Mouse (Mus musculus) bone marrow, adult 2 months (tissue): ENCODE results near the gene Pdzd7. TPM values are rescaled to one million over a fixed set of nuclear protein-coding genes. Genes with fewer than 3 reads are reported as not detected.

Source experiments
- H3K27ac ChIP-seq: fragments of 200-500 bp; 2 replicates; pipeline ENCODE4 v1.5.1; 2012; ENCODE audit warnings: low read depth, mild to moderate bottlenecking, control low read depth, inconsistent platforms, low read length; ENCODE audit not compliant: control insufficient read depth, poor library complexity, insufficient read depth
- H3K4me1 ChIP-seq: fragments of 200-500 bp; 2 replicates; pipeline ENCODE4 v1.6.1; 2011; ENCODE audit warnings: low read length; ENCODE audit not compliant: control insufficient read depth, insufficient read depth
- H3K4me3 ChIP-seq: fragments of 200-500 bp; replicated peaks from 2 replicates; pipeline ENCODE3; 2011; ENCODE audit warnings: mild to moderate bottlenecking, low read depth, low read length, control low read depth; ENCODE audit not compliant: control insufficient read depth
- CTCF ChIP-seq: fragments of 200-500 bp; IDR thresholded peaks from 2 replicates; pipeline ENCODE4 v1.5.1; 2011; ENCODE audit warnings: low read length, control low read depth; ENCODE audit not compliant: control insufficient read depth, insufficient read depth
- POLR2A ChIP-seq: fragments of 200-500 bp; IDR thresholded peaks from 2 replicates; pipeline ENCODE4 v1.6.1; 2011; ENCODE audit warnings: low read depth, mild to moderate bottlenecking, control low read depth, low read length, borderline replicate concordance; ENCODE audit not compliant: control insufficient read depth
- WGBS: fragments of 180-500 bp; shearing (Covaris S2); methylation state at CpG from one replicate; pipeline ENCODE4 v1.1.7; 2018; 5-methylcytosine and 5-hydroxymethylcytosine counted together
- polyA plus RNA-seq: library from polyadenylated mRNA; stranded (reverse); fragments of >200 nt; gene quantifications from 2 replicates; pipeline ENCODE4 v1.2.4, GENCODE M21; 2011; ENCODE audit warnings: low replicate concordance; ENCODE audit not compliant: missing spikeins, insufficient read depth, insufficient read length

The Pdzd7 gene
- polyA plus RNA-seq, 1 experiment, result not detected

DNA sequence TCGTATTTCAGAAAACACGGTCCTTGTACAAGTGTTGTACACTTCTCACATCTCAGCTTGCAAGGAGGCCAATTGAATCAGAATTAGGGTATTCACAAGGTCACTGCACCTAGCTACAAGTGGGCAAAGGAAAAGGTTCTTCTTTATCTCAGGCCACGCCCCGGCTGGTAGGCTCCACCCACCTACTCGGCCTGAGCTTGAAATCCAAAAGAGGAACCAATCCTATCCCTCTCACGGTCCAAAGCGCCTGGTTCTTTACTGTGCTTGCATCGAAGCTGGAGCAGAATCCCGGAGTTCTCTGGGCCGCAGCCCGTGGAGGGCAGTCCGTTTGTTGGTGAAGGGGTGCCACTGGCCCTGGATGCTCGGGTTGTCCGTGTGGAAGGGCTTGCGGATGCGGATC, 40.1 kb downstream of the Pdzd7 start, which contains the start of gene Twnk:
Twnk (plus strand) TSS at position 220 of the 400 bp plus-strand sequence.
- Histone ChIP-seq H3K4me1 (peaks cover 2% of the 10 kb centered on the region; the same call in 1 of the 2 replicates), H3K4me3 (peak within 1 kb of the TSS; percentile 100), H3K27ac (peak within 1 kb of the TSS; percentile 95)
- TF ChIP-seq POLR2A (no peak), CTCF (no peak)
- WGBS, result 7% methylated on average over 16 of the region's 16 CpGs

DNA sequence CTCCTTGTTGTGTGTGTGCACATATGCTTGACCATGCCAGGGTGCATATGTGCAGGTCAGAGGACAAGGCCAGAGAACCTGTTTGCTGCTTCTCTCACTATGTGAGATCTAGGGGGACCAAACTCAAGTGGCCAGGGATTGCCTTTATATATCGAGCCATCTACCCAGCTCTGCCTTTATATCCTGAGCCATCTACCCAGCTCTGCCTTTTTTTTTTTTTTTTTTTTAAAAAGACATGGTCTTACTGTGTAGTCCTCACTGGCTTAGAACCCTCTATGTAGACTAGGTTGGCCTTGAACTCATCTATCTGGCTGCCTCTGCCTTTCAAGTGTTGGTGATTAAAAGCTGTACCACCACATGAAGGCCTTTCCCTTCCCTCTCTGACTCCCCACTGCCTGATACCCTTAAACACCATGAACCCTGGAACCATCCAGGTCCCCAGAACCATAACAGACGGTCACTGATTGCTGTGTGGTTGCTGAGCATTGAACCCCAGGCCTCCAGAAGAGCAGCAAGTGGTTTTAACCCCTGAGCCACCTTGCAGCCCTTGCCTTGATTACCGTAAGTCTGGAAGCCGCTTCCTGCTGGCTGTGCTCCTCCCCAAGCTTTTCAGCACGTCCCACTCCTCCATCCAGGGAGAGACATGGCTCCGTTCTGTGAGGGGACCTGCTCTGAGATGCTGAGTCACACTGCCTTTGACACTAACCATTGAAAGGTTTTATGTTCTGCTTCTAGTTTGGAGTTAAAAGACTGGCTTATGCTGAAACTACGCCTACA, 41.6 kb downstream of the Pdzd7 start:
- TF ChIP-seq CTCF (no peak), POLR2A (no peak)
- no peak overlapping the region for H3K4me3 ChIP-seq
- 88% methylated on average over 7 of the region's 7 CpGs for WGBS
- no peak overlapping the region for H3K27ac ChIP-seq
- H3K4me1 ChIP-seq, result peaks cover 2% of the 10 kb centered on the region; the same call in 1 of the 2 replicates

DNA sequence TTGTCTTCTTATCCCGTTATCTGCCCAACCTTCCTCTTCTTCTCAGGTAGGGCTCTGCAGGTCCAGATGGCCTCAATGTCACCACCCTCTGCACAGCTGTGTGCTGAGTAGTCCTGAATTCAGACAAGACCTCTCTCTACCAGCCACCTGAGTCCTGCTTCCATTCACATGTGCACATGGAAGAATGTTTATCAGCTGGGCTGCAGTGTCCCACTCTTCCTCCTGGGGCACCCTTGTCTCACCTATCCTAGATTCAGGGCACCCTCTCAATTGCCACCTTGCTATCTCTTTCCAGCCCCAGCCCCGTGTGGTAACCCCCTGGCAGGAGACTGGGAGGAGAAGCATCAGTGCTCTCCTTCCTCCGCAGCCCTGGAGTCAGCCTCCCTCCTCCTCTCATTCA, 43.2 kb downstream of the Pdzd7 start:
- H3K4me1 ChIP-seq, result peaks cover 2% of the 10 kb centered on the region; the same call in 1 of the 2 replicates
- H3K4me3 ChIP-seq, result no peak overlapping the region
- no peak for TF ChIP-seq CTCF
- TF ChIP-seq POLR2A, result no peak
- no peak overlapping the region for H3K27ac ChIP-seq
- 65% methylated on average over 3 of the region's 3 CpGs for WGBS

DNA sequence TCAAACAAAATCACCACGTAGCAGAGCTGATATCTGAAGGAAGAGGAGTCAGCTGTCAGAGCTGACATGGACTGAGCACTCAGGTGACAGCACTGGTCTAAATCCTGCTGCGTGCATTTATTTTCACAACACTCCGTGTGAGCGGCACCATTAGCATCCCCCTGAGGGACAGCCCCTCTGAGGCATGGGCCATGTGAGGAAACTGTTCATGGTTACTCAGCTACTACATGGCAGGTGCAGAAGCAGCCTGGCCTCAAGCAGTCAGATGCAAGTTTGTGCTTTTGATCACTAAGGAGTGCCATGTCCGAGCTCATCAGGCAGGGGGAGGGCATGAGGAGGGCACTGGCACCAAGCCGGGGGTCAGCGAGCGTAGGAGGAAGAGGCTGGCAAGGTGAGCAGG, 45.9 kb downstream of the Pdzd7 start:
- Histone ChIP-seq H3K4me3 (no peak overlapping the region), H3K27ac (no peak overlapping the region), H3K4me1 (no peaks in the 10 kb centered on the region)
- 85% methylated on average over 8 of the region's 8 CpGs for WGBS
- TF ChIP-seq POLR2A (no peak), CTCF (no peak)

DNA sequence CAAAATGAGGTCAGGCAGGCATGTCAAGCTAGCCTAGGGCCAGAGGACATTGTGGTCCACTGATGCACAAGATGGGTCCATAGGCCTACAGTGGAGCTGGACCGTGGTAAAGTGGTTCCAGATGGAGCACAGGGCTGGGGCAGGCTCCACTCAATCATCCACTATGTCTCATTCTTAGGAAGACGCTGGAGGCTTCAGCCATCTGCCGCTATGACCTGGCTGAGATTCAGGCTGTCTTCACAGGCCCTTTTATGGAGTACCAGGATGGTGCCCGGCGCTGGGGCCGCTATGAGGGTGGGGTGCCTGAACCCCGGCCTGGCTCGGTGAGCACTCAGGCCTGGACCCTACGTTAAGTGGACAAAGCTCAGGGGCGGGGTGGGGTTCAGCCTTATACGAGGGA, 47.7 kb downstream of the Pdzd7 start:
- no peak for TF ChIP-seq CTCF
- Histone ChIP-seq H3K4me1 (no peaks in the 10 kb centered on the region), H3K27ac (no peak overlapping the region), H3K4me3 (no peak overlapping the region)
- 76% methylated on average over 11 of the region's 11 CpGs for WGBS

DNA sequence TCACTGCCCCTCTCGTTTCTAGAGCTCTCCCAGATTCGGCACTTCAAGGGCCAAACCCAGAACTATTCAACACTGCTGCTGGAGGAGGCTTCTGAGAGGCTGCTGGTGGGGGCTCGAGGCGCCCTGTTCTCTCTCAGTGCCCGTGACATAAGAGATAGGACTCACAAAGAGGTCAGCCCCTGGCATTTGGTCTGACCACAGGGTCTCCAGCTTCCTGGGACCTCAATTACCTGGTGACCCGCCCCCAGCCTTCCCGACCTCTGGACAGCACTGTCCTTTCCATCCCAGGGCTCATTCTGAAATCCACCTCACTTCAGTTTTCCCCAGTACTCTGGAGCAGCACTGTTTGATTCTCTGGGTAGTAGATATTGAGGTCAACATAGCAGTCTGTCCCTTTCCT, 52.8 kb downstream of the Pdzd7 start:
- no peak for TF ChIP-seq CTCF
- TF ChIP-seq POLR2A, result no peak
- 52% methylated on average over 7 of the region's 7 CpGs for WGBS

DNA sequence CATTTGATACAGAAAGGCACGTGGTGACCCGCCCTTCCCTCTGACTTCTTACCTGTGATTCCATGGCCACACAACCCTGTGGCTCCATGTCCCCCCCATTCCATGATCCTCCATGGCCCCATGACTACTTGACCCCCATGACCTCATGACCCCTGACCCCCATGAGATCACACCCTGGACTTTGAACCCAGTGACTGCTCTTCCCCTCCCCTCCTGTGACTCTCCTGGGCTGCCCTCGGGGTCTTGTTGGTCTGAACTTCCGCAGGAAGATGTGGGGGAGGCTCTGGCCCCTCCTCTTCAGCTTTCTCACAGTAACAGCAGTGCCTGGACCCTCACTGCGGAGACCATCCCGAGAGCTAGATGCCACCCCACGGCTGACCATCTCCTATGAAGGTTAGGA, 53.3 kb downstream of the Pdzd7 start:
- H3K4me3 ChIP-seq, result no peak overlapping the region
- H3K4me1 ChIP-seq, result no peaks in the 10 kb centered on the region
- WGBS, result 31% methylated on average over 7 of the region's 7 CpGs
- H3K27ac ChIP-seq, result no peak overlapping the region
- TF ChIP-seq POLR2A, result no peak
- TF ChIP-seq CTCF, result no peak

More for the DNA sequence above, 52.8 kb downstream of the Pdzd7 start:
- Histone ChIP-seq H3K4me1 (no peaks in the 10 kb centered on the region), H3K4me3 (no peak overlapping the region), H3K27ac (no peak overlapping the region)

DNA sequence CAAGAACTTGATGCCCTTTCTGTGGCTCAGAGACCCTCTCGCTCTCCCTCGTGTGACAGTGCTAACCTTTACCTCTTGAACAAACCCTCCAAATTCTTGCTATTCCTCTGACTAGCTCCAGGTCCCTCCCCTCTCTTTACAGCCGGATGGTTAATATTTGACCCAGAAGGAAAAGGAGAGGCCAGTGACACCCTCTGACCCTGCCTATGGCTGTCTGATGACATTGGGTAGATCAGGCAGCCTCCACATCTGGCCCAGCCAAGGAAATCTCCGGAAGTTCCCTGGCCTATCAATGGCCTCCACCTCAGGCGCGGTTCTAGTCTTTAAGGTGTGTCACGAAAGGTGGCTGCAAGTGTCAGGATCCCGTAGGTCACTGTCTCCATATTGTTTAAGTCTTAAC, 54.5 kb downstream of the Pdzd7 start:
- Histone ChIP-seq H3K4me1 (no peaks in the 10 kb centered on the region), H3K4me3 (no peak overlapping the region), H3K27ac (no peak overlapping the region)
- TF ChIP-seq POLR2A (no peak), CTCF (no peak)
- 83% methylated on average over 8 of the region's 8 CpGs for WGBS
